Mouse (Mus musculus): Measurements from ENCODE around the gene Thrb. TPM values are rescaled to one million over a fixed set of nuclear protein-coding genes. Genes with fewer than 3 reads are reported as not detected.
A peak's percentile ranks its signal among the peaks of the same experiment; 100 is the strongest.

The Thrb gene
- total and polyA plus RNA-seq, 3 experiments: not detected

DNA sequence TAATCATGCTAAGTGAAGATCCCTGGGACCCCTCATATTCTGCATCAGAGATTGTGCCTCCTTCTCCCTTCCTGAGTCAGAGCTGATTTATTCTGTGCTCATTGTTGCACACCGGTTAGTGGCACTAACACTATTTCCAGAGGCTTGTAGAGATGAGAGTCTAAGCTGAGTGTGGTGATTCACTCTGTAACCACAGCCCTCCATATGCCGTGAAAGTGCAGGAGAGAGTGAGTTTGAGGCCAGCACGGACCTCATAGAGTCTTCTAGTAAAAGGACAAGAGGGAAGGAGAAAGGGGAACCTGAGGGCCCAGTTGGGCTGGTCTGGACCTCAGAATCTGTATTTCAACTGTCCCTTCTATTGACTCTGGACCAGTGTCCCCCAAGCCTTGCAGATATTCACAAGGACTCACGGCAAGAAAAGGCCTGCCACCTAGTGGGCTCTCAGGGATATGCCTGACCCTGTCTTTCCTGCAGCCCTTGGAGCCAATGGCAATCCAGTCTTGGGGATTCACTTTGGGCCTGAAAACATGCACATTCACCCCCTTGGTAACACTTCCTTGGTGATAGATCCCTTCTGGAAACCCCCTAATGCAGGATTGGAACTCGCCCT is 307.2 kb downstream of the Thrb start:
- TF ChIP-seq ETS1 (IDR thresholded peaks at IDR 0.05; ENCODE audit: low read depth, low read length): no peak
- TF ChIP-seq CTCF (IDR thresholded peaks at IDR 0.05 in 2 of 3, conservative IDR thresholded peaks at IDR 0.05 in 1 of 3; ENCODE audit: control insufficient read depth in 1 of 3, insufficient read depth in 1 of 3, low read depth in 2 of 3, low read length in 3 of 3, poor library complexity in 1 of 3, severe bottlenecking in 1 of 3): peak in 2 of 3 experiments; percentile 29 to 50; a peak in 4 of 6 replicates
- no peak for TF ChIP-seq BHLHE40 (IDR thresholded peaks at IDR 0.05; ENCODE audit: borderline replicate concordance, low read depth, low read length)
- no peak for TF ChIP-seq ZNF384 (IDR thresholded peaks at IDR 0.05; ENCODE audit: low read depth, low read length)
- peak; percentile 27 for TF ChIP-seq RAD21 (IDR thresholded peaks at IDR 0.05; ENCODE audit: low read depth, low read length)
- no peak for TF ChIP-seq HCFC1 (IDR thresholded peaks at IDR 0.05; ENCODE audit: low read depth, low read length)
- no peak for TF ChIP-seq NELFE (IDR thresholded peaks at IDR 0.05; ENCODE audit: low read depth, low read length)
- no peak for TF ChIP-seq NRF1 (IDR thresholded peaks at IDR 0.05; ENCODE audit: insufficient read depth, low read depth, low read length, poor library complexity, severe bottlenecking)
- TF ChIP-seq SMC3 (IDR thresholded peaks at IDR 0.05; ENCODE audit: low read depth, low read length): peak; percentile 38
- peak; percentile 14 for DNase-seq (ENCODE audit: low read depth, low spot score)
- Histone ChIP-seq H3K36me3 (ENCODE audit: control insufficient read depth in 1 of 2, insufficient read depth in 2 of 2, low read length in 2 of 2) (no peaks in the 10 kb centered on the region), H3K27me3 (ENCODE audit: control insufficient read depth in 1 of 2, insufficient read depth in 2 of 2, low read length in 2 of 2) (no peaks in the 10 kb centered on the region), H3K9me3 (replicated peaks; ENCODE audit: insufficient read depth, low read length) (no peaks in the 10 kb centered on the region), H3K79me2 (ENCODE audit: control insufficient read depth, insufficient read depth, low read length, poor library complexity) (no peaks in the 10 kb centered on the region), H3K4me3 (ENCODE audit: control insufficient read depth in 1 of 2, insufficient read depth in 1 of 2, low read depth in 2 of 2, low read length in 2 of 2) (no peak overlapping the region), H3K27ac (ENCODE audit: control insufficient read depth, low read depth, low read length) (no peak overlapping the region), H3K4me1 (ENCODE audit: control insufficient read depth in 1 of 2, insufficient read depth in 2 of 2, low read length in 2 of 2) (no peaks in the 10 kb centered on the region), H3K9ac (ENCODE audit: control insufficient read depth, low read depth, low read length, poor library complexity, severe bottlenecking) (no peak overlapping the region)

DNA sequence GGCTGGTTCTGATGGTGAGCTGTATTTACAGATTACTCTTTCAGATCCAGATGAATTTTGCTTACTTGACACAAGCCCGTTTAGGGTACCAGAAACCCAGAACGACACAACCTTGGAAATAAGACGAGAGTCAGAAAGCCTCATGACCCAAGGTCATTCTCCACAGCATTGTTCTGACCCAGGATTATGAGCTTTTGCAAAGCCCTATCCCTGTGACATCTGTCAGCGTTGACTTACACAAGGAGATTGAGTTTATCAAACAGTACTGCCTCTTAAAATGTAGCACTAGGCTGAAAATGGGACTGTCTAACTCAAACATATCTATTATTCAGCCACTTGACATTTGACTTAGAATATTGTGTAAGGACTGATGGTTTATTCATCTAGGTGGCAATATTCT is 312.1 kb downstream of the Thrb start:
- H3K27me3 ChIP-seq (ENCODE audit: control insufficient read depth in 1 of 2, insufficient read depth in 2 of 2, low read length in 2 of 2): no peaks in the 10 kb centered on the region
- H3K9ac ChIP-seq (ENCODE audit: control insufficient read depth, low read depth, low read length, poor library complexity, severe bottlenecking): no peak overlapping the region
- H3K27ac ChIP-seq (ENCODE audit: control insufficient read depth, low read depth, low read length): no peak overlapping the region
- no peaks in the 10 kb centered on the region for H3K79me2 ChIP-seq (ENCODE audit: control insufficient read depth, insufficient read depth, low read length, poor library complexity)
- no peaks in the 10 kb centered on the region for H3K9me3 ChIP-seq (replicated peaks; ENCODE audit: insufficient read depth, low read length)
- no peaks in the 10 kb centered on the region for H3K36me3 ChIP-seq (ENCODE audit: control insufficient read depth in 1 of 2, insufficient read depth in 2 of 2, low read length in 2 of 2)
- TF ChIP-seq MYB (IDR thresholded peaks at IDR 0.05; ENCODE audit: low read depth, low read length) (no peak), MAFK (IDR thresholded peaks at IDR 0.05; ENCODE audit: borderline replicate concordance, low read depth, low read length) (no peak), NRF1 (IDR thresholded peaks at IDR 0.05; ENCODE audit: insufficient read depth, low read depth, low read length, poor library complexity, severe bottlenecking) (no peak), GATA1 (IDR thresholded peaks at IDR 0.05; ENCODE audit: low read depth, low read length) (no peak), MAZ (IDR thresholded peaks at IDR 0.05; ENCODE audit: low read depth, low read length) (no peak), CHD2 (IDR thresholded peaks at IDR 0.05; ENCODE audit: low read length) (no peak), E2F4 (IDR thresholded peaks at IDR 0.05; ENCODE audit: borderline replicate concordance, low read depth, low read length) (no peak)
- no peaks in the 10 kb centered on the region for H3K4me1 ChIP-seq (ENCODE audit: control insufficient read depth in 1 of 2, insufficient read depth in 2 of 2, low read length in 2 of 2)
- H3K4me3 ChIP-seq (ENCODE audit: control insufficient read depth in 1 of 2, insufficient read depth in 1 of 2, low read depth in 2 of 2, low read length in 2 of 2): no peak overlapping the region
- no peak for DNase-seq (ENCODE audit: low read depth, low spot score)
